Mouse (Mus musculus): Measurements from ENCODE around the gene Arhgef11.

Arhgef11 gene

DNA sequence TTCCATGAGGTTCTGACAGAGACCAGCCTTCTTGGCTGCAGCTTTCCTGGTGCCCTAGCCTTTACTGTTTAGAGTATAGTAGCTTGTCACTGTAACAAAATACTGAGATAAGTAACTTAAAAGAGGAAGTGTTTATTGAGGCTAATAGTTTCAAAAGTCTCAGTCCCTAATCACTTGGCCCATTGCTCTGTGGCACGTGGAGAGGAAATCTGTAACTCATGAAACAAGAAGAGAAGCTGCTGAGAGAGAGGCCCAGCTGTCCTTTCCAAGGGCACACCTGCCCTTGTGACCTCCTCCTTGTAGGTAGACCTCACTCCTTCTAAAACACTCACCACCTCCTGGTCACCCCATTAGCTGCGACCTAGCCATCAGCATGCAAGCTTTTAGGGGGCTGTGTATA, 101.2 kb downstream of the Arhgef11 start:
- no peak for DNase-seq

DNA sequence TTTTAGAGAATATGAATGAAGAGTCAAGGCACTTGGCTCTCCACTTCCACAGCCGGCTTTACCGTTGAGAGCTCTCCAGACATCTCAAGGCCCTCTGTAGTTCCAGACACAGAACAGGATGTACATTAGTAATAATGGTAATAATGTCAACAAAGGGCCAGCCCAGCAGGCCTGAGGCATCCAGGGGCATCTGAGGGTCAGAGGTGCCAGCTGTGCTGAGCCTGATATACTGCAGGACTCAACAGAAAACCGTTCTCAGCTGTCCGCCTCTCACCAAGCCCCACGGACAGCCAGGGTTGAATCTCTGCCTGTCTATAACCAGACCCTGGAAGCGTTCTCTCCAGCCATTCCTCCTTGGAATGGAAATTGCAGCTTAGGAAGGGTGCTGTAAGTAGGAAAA, 107.2 kb downstream of the Arhgef11 start:
- no peak for DNase-seq

DNA sequence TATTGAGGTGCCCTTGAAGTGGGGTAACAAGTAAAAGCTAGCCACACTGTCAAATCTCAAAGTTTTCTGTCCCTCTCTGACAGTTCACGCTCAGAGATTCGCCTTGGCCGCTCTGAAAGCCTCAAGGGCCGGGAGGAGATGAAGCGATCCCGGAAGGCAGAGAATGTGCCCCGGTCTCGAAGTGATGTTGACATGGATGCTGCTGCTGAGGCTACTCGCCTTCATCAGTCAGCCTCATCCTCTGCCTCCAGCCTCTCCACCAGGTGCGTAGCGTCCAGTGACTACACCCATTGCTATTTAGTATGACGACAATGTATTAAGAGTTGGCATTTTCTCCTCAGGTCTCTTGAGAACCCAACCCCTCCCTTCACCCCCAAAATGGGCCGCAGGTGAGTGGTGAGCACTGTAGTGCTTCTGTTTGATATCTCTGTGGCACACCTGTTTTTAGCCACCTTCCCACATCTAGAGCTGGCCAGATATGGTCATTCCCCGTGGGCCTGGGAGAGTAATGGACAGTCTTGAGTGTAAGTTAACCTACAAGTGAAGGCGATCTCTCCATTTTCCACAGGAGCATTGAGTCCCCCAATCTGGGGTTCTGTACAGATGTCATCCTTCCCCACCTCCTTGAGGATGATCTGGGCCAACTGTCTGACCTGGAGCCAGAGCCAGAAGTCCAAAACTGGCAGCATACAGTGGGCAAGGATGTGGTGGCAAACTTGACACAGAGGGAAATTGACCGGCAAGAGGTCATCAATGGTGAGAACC, 108.2 kb downstream of the Arhgef11 start:
- no peak for DNase-seq

DNA sequence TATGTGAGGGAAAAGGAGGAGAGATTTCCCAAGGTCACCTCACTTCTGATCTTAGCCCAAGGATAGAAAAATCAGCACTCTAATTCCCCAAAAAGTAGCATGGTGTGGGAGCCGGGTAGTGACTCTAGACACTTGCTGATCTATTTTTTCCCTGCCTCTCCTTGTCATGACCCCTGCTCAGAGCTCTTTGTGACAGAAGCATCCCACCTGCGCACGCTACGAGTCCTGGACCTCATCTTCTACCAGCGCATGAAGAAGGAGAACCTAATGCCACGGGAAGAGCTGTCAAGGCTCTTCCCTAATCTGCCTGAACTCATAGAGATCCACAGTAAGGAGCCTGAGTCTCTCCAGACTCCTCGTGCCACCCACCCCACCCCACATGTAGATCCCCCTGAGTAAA, 108.8 kb downstream of the Arhgef11 start:
- no peak for DNase-seq

DNA sequence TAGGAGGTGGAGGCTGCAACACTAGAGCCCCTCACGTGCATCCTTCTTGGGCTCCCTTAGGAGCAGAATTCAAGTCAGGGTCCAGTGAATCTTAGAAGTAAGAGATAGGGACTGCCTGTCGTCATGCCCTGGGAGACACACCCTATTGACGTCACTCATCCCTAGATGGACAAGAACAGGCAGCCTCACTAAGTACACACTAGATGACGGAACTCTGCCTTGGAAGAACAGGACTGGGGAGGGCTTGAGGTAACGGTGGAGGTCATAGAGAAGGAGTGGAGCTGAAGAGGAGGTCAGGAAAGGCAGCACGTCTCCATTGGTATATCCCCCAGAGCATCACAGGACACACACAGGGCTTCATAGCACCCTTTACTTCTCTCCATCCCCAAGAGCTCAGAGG, 111.3 kb downstream of the Arhgef11 start:
- DNase-seq: no peak

DNA sequence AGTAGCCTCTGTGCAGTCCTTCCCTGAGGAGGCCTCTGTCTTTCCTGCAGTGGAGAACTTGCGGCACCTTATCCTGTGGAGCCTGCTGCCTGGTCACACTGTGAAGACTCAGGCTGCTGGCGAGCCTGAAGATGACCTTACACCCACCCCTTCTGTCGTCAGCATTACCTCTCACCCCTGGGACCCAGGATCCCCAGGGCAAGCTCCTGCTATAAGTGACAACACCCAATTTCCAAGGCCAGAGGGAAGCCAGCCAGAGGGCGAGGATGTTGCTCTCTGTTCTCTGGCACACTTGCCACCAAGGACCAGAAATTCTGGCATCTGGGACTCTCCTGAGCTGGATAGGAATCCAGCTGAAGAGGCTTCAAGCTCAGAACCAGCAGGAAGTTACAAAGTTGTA, 115.7 kb downstream of the Arhgef11 start:
- no peak for DNase-seq

DNA sequence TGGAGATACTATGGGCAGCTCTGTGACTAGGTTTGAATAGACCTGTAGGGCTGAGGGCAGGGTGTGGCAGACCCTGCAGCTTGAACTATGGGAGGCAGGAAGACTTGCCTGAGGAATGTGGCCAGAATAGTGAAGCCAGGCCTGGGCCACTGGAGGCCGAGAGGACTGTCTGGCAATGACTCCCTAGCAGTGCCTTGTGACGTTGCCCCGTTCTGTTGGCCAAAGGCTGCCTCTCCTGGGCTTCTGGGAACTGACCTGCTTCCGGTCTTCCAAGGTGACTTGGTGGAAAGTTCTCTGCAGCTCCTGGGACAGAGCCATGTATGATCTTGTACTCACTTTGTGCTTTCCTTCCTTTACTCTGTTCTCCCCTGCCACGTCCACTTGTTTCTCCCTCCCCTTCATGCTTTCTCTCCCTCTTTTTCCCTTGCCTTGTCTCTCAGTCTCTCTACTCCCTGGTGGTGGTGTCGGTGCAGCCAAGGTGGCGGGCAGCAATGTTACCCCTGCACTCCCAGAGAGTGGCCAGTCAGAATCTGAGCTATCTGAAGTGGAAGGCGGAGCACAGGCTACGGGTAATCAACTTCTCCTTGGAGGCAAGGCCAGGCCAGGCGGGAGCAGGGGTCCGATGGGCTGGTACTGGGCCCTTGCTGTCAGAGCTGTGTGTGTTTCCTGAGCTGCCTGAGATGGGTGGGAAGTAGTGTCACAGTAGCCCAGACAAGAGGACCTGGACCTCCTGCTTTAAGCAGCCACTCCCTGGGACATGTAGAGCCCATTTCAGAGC, 116.8 kb downstream of the Arhgef11 start:
- no peak for DNase-seq

DNA sequence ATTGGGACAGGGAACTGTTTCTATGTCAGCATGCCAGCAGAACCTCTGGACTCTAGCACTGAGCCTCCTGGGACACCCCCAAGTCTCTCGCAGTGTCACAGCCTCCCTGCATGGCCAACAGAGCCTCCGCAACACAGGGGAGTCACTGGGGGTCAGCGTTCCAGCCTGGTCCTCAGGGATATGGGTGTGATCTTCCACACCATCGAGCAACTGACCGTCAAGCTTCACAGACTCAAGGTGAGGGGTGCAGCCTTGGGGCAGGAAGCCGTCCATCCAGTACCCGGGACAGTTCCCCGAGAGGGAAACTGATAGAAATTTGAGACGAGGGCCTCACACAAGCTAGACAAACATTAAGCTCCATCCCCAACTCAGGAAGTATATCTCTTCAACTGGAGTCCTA, 118.0 kb downstream of the Arhgef11 start:
- DNase-seq: no peak

DNA sequence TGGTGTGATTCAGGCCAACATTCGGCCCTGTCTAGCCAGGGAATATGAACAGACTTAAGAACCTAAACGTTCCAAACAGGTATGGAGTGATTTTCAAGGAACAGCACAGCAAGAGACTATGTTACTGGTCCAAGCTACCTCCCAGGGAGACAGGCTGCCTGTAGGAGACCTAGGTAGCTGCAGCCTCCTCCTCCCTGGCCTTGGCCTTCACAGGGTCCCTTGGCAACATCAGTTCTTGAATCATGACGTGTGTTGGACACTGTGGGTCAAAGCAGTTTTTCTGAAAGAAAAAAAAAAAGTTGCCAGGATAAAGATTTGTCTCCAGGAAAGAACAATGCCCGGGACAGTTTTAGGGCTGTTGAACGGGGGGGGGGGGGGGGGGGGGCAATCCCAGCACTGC, 121.5 kb downstream of the Arhgef11 start:
- no peak for DNase-seq

DNA sequence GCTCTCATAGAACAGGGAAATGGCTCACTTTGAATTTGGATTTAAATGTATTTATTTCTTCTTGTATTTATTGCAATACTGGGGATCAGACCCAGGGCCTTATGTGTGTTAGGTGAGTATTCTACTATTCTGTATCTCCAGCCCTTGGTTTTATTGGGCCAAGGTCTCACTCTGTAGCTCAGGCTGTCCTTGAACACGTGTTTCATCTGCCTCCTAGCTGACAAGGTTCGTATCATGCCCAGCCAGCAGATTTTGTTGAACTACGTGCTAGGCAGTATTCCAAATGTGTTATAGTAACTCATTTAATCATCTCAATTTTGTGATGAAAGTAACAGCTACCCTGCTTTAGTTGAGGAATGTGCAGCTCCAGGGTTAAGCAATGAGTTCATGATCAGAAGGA, 124.7 kb downstream of the Arhgef11 start:
- DNase-seq: no peak

DNA sequence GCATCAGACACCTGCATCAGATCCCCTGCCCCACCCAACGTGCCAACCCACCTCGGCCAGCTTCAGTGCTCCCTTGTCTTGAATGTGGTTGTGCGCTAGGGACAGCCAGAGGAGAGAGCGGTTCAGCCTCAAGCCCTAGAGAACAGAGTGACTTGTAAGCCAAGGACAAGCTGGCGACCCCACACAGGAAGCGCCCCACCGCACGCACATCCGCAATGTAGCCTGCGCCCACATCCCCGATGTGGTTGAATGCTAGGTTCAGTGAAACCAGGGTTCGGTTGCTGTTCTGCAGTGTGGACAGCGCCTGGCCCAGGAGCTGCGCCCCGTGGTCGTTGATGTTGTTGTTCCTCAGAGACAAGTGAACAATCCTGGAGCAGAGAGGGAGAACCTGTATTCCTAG, 125.4 kb downstream of the Arhgef11 start:
- DNase-seq: no peak

DNA sequence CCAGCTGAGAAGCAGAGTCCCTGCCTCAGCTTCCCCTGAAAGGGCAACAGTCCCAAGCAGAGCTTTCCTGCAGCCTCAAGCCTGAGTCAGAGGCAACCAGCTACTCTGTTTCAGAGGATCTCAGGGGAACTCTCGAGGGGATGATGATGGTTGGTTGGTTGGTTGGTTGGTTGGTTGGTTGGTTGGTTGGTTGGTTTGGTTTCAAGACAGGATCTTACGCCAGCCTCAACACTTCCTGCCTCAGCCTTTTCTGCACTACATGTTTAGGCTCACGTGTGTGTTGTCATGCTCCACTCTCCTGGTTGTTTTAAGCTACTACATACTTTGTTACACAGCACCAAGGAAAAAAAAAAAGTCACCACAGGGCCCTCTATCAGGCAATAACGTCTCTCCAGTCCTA, 126.6 kb downstream of the Arhgef11 start:
- no peak for DNase-seq

DNA sequence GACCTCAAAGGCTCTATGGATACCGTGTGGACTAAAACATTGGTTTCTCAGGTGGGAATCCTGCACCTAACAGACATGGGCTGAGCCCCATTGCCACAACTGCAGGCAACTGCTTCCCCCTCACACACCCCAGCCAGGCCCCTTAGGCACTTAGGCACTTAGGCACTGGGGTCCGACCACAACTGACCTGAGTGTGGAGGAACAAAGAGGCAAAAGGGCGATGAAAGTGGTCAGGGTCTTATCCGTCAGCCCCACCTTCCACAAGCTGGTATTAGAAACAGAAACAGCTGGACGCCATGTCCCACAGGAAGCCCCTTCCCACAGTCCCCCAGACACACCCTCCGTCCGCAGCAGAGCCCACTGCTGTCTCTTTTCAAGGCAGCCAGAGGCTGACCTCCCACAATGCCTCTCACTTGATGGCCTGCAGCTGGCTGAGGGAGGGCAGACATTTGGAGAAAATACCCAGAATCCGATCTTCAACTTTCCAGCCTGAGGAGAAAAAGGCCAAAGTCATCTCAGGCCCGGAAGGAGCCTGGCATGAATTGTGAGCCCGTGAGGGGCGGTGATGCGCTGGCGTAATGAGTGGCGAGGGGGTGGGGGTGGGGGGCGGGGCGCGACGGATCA, 127.8 kb downstream of the Arhgef11 start:
- peak; percentile 69 for DNase-seq

DNA sequence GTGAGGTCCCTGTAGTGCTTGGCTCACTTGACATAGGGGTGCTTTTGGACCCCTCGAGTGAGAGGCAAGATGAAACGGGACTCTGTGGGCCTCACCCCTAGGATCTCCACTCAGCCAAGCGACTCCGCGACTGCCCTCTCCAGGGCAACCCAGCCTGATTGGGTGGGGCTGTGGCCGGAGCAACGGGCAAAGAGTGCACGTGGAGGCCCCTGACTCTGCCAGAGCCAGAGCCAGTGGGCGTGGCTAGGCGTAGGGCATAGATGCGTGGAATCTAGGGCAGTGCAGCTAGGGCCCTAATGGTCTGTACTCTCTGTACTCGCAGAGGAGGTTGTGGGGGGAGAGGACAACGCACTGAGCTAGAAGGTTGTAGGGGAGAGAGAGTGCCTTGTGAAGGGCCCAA, 131.1 kb downstream of the Arhgef11 start, which contains the start of gene Lrrc71:
Lrrc71 (minus strand) TSS at position 195 of the 400 bp plus-strand sequence.
- DNase-seq: peak; percentile 38

DNA sequence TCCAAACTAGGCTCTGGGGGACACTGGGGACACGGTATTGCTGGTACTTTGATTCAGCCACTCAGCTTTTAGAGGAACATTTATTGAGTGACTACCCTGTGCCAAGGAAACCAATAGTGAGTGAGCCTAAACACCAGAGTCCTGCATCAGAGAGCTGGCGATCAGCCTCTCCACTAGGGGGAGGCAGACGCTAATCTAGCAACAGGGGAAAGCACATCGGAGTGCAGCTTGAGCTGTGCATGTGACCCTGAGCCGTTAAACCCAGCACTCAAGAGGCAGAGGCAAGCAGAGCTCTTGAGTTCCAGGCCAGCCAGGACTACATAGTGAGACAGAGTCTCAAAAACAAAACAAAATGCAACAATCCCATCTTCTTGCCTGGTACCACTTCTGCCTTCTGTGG, 131.7 kb downstream of the Arhgef11 start:
- peak; percentile 72 for DNase-seq

DNA sequence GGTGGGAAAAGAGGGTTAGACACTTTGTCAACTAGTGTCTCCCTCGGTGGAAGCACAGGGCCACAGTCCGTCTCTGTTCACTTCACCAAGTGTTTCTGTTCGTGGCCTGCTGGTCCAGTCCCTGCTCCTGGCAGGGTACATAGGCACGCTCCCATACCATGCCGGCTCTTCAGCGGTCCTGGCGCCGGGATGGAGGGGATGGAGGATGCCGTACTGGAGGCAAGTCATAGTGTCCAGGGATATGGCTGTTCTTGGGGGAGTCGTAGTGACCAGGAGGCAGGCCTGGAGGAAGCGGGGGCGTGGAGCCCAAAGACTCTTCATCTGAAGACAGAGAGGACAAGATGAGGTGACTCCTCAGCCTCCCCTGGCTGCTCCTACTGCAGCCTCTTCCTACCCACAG, 132.6 kb downstream of the Arhgef11 start:
- no peak for DNase-seq

DNA sequence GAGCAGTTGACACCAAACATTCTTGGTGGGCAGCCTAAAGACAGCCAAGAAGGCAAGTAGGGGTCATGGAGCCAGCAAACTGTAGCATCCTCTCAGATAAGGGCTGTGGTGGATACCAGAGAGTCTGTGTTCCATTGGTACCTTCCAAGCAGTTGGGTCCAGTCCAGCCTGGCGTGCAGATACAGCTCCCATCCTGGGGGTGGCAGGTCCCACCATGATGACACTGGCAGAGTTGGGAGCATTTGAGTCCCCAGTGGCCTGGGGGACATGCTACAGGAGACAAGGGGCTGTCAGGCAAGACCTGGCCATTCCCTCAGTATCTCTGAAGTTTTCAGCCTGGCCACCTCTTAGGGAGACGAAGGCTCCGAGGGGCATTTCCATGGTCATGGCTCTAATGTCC, 135.2 kb downstream of the Arhgef11 start:
- DNase-seq: no peak

DNA sequence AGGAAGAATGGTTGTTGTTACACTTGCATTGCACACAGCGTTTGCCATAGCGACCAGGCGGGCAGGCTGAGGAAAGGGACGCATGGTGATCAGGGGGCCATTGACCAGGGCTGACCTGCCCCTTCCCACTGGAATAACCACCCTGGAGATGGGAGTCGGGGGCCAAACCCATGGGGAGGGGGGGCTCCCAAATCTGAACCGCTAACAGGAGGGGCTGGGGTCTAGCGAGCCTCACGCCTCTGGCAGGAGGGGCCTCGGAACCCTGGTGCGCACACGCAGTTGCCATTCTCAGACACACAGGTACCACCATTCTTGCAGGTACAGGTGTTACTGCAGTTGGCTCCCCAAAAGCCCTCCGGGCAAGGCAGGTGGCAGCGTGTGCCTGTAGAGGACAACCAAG, 136.5 kb downstream of the Arhgef11 start:
- no peak for DNase-seq

DNA sequence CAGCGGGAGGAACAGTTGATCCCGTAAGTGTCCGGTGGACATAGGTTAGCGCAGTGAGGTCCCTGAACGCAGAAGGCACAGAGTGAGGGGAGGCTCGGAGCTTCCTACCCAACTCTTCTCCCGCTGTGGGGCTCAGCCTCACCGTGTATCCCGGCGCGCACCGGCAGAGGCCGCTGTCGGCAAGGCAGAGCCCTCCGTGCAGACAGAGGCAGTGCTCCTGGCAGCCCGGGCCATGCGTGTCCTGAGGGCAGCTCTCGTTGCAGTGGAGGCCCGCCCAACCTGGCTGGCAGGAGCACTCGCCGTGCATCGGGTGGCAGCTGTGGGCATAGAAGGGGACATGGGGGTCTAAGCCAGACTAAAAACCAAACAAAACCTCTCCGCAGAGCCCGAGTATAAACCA, 138.6 kb downstream of the Arhgef11 start:
- peak; percentile 93 for DNase-seq

DNA sequence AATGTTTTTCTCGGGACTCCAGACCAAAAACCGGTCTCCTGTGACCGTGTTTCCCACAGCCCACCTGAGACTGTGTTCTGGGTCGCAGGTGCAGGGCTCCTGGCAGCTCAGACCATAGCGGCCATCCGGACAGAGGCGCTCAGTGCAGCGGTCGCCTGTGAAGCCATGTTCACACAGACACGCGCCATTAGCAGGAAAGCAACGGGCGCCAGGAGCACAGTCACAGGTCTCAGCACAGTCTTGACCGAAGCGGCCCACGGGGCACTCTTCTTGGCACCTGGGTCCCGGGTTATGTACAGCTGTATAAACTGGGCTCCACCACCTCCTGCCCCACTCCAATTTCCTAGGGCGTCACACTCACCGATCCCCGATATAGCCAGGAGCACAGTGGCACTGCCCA, 139.1 kb downstream of the Arhgef11 start:
- DNase-seq: no peak

DNA sequence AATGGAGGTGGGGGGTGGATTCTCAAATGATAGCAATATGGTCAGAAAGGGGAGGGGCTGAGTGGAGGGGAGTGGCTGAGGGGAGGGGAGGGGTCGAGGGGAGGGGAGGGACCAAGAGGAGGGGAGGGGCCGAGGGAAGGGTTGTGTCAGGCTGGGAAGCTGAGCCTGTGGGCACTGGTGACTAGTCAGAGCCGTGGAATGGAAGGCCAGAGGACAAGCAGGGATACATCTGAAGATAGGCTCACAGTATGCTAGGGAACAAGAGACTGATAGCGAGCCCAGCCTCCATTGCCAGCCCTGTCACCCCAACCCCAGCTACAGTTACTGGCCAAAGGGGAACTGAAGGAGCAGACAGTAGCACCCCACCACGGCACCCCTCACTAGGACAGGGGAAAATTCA, 141.3 kb downstream of the Arhgef11 start:
- no peak for DNase-seq

DNA sequence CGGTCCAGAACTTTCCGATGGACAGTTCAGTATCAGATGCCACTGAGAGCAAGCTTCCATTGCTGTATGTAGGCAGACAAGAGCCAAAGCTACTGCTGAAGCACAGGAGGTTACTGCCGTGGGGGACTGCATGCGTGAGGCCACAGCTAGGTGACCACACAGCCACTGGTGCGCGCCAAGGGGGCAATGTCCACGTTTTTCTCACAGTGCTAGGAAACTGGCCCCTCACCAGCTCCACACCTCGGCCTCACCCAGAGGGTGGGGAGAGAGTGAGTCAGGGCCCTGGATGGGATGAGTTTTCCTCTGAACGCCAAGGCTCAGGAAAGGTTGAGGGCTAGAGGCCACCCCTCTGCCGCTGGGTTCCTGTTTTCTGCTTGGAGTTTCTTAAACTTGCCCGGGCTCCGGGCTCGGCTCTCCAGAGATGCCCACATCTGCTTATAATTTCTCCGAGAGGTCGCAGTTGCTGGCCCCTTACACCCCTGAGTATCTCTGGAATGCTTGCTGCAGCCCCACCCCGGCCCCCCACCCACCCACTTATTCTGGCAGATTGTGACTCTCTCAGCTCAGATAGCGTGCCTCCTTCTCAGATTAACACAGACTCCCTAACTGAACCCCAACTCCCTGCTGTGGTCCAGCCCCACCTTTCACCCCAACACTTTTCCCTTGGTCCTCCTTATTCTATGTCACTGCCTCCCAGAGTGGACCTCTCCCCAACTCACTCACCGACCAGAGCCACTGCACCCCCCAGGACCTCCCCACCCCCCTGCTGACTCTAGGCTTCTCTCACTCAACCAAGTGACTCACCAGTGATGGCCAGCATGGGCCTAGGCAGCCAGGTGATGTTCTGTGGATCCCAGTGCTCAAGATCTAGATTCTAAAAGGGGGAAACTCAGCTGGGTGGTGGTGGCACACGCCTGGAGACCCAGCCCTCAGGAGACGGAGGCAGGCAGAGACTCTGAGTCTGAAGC, 144.3 kb downstream of the Arhgef11 start:
- no peak for DNase-seq

DNA sequence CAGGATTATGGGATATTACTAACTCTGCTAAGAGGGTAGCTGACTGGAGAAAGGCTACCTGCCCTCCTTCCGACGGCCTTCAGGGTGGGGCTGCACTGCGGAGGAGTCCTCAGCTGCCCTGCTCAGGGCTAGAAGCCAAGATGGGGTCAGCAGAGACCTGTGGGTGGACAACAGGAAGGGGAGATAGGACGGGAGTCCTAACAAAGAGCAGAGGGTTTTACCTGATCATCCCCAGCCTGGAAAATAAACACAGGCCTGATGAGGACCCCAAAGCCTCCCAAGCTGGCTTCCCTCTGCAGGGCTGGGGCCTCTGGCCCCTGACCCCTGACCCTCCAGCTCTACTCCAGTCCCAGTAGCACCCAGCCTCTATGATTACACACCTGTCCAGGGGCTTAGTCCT, 145.8 kb downstream of the Arhgef11 start:
- no peak for DNase-seq
